Mouse (Mus musculus) gastrocnemius, postnatal 14 days (tissue): Measurements from ENCODE around the gene Gm20388. TPM values are rescaled to one million over a fixed set of nuclear protein-coding genes. Genes with fewer than 3 reads are reported as not detected.
"Not testable (repeated sequence)": the region's sequence is repeated elsewhere in the genome, so short reads cannot be mapped to it uniquely, and the experiment has no call there.

Experiments used
- DNase-seq: peaks from one replicate; pipeline ENCODE4 v3.0.0; 2021; ENCODE audit warnings: mixed read lengths
- intact Hi-C: fragments of 180-260 bp; cut with DNase I; formaldehyde crosslinking; loops from one replicate; pipeline ENCODE4 v1.15.1; 2025; ENCODE audit warnings: low total_unique reads
- total RNA-seq, 2 experiments: library from RNA; stranded (reverse); gene quantifications; 2 replicates each; pipeline ENCODE4 v1.2.3; 2021

The Gm20388 gene
- total RNA-seq, 2 experiments from 2014 or later: 5.6 to 6.0 TPM

DNA sequence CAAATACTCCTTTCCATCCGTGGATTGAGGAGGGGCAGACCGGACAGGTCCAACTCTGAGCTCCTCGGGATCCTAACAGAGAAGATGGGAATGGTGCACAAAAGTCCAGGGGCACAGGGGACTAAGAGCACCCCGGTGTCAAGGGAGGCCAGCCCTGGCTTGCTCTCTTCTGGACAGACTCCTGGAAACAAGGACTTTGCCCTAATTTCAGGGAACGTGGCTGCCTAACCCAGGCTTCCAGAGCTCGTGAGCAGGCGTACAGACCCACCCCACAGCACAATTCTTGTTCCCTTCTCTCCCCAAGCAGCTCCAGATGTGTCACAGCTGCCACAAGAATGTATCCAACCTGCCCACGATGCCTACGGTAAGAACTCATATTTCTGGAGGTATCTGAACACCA is 2715.2 kb downstream of the Gm20388 start:
- no peak for DNase-seq
- intact Hi-C loops: no loop called here

DNA sequence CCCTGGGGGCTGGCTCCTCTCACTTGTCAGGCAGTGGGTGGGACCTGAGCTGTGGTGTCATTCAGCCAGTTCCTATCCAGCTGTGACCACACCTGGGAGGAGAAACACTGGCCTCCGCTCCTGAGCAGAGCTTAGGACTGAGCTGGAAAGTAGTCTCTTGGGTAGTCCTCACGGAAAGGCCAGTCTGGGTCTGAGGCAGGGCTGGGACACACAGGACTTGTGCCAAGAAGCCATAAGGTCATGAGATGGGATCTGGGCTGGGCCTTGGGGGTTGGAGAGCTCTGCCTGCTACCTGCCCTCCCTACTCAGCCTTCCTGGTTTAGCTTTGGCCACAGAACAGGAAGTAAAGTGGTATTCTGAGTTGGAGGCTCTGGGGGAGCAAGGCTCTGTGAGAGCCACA is 2716.3 kb downstream of the Gm20388 start:
- no peak for DNase-seq
- intact Hi-C loops: no loop called here

DNA sequence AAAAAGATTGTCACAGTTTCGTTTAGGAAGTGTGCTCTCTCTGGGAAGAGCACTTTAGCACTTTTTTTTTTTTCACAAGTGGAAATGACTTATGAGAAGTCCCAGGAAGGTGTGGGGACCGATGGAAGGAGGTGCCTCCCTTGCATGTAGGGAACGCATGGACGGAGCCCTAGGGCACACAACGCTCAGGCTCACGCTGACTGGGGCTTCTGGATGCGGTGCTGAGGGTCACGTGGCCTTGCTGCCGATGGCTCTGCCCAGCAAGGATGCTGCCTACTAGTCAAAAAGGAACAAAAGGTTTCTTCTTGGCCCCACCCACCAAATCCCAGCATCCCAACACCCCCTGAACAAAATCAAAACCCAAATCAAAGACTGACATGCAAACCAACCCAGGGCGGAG is 2718.7 kb downstream of the Gm20388 start:
- no peak for DNase-seq
- intact Hi-C loops: no loop called here

DNA sequence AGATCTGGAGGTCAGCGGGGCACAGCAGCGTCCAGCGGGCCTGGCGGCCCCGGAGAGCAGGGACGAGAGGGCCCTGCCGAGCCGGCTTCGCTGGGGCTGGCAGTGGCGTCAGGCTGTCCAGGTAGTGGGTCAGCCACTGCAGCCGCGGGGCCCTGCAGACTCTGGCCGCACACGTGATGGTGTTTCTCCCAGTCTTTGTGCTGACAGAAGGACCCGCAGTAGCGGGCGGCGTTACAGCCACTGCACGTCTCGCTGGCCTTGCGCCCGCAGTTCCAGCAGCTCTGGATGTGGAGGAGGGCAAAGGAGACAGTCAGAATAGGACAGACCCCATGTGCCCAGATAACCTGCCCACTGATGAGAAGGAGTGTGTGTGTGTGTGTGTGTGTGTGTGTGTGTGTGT is 2720.1 kb downstream of the Gm20388 start:
- intact Hi-C loops: no loop called here
- no peak for DNase-seq

DNA sequence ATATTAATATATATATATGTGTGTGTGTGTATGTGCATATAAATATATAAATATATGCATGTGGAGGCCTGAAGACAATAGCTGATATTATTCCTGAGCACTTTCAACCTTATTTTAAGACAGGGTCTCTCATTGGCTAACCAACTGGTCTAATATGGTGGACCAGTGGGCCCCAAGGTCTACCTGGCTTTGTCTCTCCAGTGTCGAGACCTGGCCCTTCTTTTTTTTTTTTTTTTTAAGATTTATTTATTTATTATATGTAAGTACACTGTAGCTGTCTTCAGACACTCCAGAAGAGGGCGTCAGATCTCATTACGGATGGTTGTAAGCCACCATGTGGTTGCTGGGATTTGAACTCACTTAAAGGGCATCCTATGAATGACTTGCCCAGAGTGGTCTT is 2721.5 kb downstream of the Gm20388 start:
- DNase-seq, intact Hi-C loops: not testable (repeated sequence)

DNA sequence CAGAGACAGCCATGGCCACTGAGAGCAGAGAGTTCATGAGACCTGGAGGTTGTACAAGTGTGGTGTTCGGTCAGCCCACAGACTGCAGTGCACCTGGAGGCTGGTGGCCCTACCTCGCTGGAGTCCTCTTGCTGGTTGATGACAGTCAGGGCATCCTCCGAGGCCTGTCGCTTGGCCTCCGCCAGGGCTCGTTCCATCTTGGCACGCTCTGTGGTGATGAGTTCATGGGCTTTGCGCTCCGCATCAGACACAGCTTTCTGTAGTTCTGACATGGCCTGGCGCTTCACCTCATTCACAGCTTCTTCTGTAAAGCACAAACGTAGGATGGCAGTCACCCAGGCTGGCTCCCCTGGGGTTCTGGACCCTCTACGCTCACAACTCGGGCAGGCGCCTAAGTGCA is 2722.6 kb downstream of the Gm20388 start:
- DNase-seq: no peak
- intact Hi-C loops: no loop called here

DNA sequence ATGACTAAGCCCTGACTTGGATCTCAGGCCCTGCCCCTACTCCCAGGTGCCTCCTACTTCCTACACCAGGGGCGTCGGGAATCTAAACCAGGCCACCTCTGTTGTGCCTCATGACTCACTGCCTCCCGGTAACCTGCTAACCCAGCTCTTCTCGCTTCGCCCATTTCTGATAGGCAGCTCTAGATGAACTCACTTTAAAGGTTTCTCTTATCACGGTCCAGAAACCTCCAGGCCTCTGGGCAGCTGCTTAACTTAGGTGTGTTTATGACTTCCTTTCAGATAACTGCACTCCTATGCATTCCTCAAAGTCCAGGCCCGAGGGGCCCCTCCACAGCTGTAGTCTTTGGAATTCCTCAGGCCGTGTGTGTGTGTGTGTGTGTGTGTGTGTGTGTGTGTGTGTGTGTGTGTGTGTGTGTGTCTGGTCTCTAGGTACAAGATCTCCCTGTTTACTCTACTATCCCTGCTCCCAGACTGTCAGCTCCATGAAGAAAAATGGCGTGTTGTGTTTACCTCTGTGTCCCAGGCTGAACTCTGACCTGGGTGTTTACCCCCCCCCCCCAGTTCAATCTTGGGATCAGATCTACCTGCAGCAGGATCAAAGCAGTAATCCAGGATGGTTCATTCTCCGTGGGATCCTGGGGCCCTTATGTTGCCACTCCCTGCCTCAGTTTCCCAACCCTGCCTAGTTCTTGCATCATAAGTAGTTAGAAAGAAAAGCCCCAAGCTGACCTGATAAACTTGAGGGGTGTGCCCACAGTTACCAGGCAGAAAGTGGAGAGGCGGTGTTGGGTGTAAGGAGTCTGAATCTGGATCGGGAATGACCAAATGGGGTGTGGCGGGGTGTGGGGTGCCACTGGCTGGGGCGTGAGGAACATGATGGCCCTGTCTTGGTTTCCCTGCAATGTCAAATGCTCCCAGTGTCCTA is 2725.5 kb downstream of the Gm20388 start:
- no peak for DNase-seq
- intact Hi-C loops: no loop called here

DNA sequence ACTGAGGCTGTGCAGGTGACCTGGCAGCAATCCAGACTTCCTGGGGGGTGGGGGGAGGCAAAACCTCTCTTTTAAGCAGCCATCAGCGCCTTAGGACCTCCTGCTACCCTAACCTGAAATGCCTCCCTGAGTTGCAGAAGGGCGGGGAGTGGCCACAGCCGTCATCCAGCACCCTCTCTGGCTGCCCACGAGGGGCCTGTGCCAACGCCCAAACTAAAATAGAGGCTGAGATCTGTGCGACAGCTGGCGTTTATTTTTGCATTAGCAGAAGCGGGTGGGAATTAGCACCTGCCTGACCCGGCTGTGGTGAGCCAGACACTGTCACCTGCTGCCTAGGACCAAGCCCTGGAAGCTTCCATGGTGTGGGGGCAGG is 2726.1 kb downstream of the Gm20388 start:
- intact Hi-C loops: no loop called here
- DNase-seq: peak; percentile 82

DNA sequence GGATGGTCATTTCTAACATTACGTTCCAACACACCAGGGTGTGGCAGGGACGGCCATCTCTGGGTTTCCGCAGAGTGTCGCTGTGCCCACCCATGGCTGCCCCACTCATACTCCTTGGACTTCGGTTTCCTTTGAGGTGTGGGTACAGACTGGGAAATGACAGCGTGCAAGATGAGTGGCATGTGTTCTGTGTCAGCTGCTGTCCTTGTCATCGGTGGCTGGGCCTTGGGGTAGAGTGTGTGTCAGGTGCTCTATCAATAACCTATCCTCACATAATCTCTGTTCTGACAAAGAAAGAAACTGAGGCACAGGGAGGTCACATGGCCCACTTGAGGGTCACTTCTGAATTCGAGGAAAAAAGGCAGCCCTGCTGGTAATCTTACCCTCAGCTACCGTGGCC is 2726.6 kb downstream of the Gm20388 start:
- intact Hi-C loops: no loop called here
- no peak for DNase-seq

DNA sequence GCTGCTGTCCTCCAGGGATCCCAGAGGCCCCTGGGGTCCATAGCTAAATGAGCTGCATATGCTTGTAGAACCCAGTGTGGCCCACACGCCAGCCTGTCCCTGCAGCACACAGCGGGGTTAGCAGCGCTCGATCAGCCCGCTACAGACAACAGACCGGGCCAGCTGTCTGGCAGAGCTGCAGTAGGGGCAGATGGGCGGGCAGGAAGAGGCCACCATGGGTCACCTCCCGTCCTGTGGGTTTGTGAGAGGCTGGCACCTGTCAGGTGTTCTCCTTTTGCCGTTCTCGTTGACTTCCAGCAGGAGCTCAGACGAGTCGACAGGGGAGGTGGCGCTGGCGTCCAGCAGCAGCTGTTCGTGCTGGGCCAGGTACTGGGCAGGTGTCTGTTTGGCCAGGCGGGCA is 2728.0 kb downstream of the Gm20388 start:
- DNase-seq: no peak
- intact Hi-C loops: no loop called here

DNA sequence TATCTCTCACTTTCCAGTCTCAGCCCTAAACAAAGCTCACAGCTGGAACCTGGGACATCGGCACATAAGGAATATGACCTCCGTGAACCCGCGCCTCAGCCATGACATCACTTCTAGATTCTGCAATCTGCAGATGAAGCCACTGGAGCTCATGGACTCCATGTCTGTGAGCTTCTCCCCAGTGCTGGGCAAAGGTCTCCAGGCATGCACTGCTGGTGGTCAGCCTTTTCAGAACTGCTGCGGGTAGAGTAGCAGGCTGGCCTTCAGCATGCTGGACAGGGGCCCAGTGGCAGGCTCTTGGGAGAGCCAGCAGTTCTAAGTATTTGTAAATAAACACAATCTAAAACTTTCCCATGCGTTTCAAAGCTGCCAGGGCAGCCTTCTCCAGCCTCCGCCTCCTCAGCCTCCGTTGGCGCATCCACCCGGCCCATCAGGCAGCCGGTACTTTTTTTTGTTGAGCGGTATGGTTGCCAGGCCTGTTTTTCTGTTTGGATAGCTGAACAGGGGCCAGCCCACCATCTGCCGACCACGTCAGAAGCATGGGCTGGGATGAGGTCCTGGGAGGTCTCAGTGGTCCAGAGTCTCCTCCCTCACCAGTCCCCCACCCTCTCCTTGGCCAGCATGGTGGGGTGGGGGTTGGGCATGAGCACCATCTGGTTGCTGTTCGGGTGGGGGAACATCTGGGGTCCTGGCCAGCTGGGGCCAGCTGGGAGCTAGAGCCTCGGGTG is 2729.0 kb downstream of the Gm20388 start:
- intact Hi-C loops: no loop called here
- peak; percentile 79 for DNase-seq

DNA sequence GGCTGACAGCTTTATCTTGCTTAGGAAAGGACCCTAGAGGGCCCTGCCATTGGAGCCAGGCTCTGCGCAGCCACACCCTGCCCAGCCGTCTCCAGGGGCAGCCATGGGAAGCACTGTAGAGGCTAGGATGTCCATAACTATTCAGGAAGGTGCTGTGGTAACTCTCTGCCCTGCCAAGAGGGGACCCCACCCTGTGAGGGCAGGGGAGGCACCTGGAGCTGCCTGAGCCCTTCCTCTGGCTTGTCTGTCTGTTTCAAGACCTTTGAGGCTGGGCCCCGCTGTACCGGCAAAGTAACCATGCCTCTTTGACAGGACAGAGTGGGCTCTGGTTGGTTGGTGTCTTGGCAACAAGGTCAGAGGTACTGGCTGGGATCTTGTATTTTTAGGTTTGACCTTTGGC is 2730.2 kb downstream of the Gm20388 start:
- intact Hi-C loops: no loop called here
- no peak for DNase-seq

DNA sequence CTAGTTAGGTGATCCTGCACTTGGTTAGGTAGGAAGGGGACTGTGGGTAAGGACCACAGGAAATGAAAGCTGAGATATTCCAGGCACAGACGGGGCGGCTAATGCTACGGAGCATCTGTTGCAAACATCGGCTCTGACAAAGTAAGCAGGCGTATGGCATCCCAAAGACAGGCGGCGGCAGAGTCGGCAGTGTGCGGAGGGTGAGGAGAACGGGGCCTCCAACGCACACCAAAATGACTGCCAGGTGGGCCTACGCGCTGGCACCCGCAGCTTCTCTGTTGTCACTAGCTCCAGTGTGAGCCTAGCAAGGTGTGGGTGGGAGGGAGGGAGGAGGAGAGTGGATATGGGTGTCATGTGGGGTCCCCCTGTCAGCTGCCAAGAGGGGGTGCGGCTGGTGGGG is 2730.8 kb downstream of the Gm20388 start:
- no peak for DNase-seq
- intact Hi-C loops: no loop called here

DNA sequence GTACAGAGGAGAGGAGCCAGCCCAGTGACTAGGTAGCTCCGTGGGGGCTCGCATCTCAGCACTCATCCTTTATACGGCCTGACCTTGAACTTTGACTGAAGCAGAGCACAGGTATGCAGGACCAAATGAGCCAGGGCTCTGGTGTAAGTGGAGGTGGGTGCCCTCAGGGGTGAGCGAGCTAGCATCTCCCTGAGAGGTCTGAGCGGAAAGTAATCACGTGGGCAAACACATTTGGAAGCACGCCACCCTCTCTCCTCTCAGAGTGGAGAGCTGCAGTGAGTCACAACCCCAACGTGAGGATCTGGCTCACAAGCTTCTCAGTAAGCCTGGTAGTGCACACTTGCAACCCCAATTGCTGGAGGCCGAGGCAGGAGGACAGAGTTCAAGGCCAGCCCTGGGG is 2731.4 kb downstream of the Gm20388 start:
- peak; percentile 41 for DNase-seq

DNA sequence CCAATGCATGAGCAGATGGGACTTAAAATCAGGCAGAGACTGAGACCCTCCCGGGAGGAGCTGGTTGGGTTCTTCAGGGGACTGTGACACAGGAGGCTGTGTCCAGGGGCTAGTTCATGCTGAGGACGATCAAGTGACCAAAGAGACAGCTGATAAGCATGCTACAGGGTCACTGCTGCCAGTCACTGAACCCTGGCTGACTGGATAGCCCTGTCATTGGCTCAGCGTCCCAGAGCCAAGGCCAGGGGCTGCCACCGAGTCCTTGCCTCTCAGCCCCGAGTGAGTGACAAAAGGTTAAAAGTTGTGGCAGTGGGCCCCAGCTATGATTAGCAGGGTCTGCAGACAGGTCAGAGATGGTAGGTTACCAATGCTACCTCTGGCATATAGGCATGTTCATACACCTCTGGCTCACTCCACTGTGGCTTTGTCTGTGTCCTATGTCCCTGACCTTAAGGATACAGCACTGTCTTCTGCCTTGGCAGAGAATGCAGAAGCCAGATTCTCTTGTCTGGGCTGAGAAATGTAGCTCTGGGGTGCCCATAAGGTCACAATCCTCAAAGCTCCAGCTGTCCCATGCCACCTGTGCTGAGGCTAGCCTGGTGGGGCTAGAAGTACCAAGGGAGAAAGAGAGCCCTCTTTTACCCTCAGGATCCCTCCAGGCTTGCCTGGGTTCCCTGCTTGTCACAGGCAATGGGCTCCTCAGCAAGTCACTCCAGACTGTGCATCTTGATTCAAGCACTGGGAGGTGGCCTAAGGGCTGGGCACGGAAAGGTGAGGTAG is 2733.7 kb downstream of the Gm20388 start:
- DNase-seq: no peak
- intact Hi-C loops: no loop called here

More for the DNA sequence above, 2731.4 kb downstream of the Gm20388 start:
- intact Hi-C loops: no loop called here

DNA sequence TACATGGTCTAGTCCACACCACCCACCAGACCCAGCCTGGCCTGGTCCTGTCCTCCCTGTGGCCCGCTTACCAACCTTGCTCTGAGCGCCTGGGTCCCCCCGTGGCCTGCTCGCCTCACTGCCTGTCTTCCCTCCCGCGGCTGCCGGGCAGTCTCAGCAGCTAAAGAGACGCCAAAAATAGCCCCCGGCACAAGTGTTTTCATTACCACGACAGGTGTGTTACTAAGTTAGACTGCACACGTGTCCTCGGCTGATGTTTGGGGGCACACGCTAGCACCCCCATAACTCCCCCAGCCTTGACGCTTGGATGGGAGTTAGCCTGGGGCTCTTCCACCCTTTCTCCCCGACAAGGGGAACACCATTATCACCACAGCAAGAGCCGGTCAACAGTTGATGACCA is 2735.7 kb downstream of the Gm20388 start:
- intact Hi-C loops: no loop called here
- no peak for DNase-seq

DNA sequence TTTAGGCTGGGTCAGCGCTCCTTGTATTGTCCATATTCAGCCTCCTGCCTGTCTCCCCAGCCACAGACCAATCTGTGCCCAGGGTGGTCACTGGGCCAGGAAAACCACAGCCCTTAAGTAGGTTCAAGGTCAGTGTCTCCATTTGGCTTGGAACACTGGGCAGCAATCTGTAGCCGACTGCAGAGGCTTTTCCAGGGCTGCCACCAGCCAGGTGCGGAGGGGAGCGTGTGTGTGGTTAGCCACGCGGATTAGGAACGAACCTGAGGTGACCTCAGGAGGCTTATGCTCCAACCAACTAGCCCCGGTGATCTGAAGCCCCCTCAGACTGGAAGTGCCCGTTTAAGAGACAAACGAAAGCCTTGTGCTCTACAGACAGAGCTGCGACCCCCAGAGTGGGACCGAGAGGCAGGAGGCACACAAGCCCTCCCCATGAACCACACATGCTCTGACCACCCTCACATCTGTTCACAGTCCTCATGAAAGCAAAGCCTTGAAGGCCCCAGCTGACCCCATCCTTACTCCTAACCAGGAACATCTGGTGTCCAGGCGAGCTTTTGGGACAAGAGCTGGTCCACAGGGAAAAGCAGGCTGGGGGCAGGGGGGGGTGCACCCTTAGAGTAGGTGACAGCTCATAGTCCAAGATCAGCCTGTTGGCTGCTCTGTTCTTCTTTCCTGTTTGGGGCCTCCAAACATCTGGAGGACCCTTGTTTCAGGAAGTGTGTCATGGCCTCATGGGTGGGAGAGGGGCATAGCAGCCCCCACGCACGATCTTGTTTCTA is 2737.7 kb downstream of the Gm20388 start:
- DNase-seq: no peak
- intact Hi-C loops: no loop called here

DNA sequence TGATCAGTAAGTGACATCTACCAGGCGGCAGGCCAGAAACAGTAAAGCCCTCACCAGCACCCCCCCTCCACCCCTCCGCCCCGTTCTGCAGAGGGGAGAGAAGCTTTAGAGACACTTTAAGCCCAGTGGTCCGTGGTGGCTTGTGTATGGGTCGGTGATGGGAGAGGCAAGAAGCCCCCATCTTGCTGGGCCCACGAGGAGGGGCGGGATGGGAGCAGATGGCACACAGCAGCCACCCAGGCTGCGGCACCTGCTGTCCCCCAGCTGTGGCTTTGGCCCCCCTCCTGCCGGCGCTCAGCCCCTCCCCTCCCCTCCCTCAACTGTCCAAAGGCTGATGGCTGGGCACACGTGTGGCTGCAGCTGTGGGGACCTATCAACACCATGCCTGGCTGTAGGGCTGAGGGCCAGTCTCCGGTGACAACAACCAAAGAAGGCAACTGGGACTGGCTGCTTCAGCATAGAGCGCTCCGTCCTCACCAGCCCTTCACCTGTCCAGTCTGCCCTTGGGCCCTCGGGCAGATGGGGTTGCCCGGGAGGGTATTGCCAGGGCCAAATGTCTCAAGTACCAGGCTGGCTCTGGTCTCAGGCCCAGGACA is 2740.8 kb downstream of the Gm20388 start:
- intact Hi-C loops: no loop called here
- DNase-seq: peak; percentile 82

DNA sequence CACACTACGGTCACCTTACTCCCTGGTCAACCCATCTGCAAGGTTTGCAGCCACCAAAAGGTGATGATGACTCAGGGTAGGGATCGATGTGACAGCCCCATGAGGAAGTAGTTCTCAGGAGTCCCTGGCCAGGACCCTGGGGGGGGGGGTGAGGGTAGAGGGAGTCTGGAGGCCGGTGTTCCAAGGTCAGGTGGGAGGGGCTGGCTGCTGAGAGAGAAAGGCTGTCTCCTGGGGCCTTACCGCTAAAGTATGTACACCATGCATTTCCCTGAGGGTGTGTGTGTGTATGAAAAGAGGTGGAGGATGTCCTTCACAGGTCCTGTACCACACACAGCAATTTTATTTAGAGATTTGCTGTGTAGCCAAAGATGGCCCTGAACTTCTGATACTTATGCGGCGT is 2742.0 kb downstream of the Gm20388 start:
- no peak for DNase-seq
- intact Hi-C loops: no loop called here
